Mouse (Mus musculus): ENCODE results near the gene Kif5a.

DNA sequence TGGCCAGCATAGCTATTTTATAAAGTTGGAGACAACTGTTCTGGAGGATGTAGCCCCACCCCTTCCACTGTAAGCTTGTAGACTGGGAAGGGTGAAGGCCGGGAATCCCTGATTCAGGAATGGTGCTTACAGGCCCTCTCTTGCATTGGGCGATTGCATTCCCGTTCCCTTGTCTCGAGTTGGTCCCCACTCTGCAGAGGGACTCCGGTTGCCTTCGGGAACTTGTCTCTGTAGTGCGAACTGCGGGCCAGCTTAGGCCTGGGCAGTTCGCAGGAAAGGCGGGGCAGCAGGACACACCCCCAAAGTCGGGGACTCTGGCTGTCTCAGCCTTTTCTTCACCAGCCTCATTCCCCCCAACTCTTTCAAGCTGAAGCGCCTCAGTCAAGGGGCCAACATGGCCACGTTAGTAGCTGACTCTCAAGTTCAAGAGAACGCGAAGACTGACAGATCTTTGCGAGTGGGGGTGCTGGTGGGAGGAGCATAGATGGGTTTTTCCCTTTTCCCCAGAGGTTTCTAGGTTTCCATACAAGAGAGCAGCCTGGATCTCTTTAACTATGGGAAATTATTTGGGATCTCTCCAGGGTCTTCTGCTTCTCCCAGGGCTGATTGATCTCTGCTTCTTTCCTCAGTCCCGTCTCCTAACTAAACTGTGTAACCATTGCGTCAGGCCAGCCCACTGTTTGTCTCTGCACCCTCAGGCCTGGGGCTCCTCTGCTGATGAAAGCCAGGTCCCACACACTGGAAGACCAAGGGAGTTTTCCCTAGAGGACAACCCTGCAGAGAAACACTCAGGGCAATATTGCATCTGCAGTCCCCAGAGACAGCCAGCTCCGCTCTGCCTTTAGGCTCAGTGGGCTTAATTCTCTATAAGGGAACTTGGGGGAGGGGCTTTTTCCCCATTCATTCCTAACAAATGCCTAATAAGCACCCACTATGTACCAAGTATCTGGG is 28.1 kb upstream of the Kif5a start:
- TF ChIP-seq CTCF (IDR thresholded peaks at IDR 0.05; ENCODE audit: borderline replicate concordance, insufficient read depth, low read depth, low read length) (no peak), POLR2A (IDR thresholded peaks at IDR 0.05; ENCODE audit: borderline replicate concordance, insufficient read depth, low read length) (no peak)

Data from cerebellum, adult 2 months (tissue).